Mouse (Mus musculus): Measurements from ENCODE around the gene Atp6v1fnb.

The Atp6v1fnb gene

GRCm38 (mm10) chr6:29463388-29463787 is 7.8 kb upstream of the Atp6v1fnb start:
- in situ Hi-C loops (cut with MboI, MseI), result no loop called here

- in situ Hi-C loops (cut with MboI, MseI), result no loop called here
These were observed 3.5 kb upstream of the Atp6v1fnb start, which contains the start of gene Atp6v1f for GRCm38 (mm10) chr6:29467583-29468354. Atp6v1f (plus strand) TSS chr6:29467718.

GRCm38 (mm10) chr6:29468851-29469250 is 2.4 kb upstream of the Atp6v1fnb start:
- in situ Hi-C loops (cut with MboI, MseI), result no loop called here

- in situ Hi-C loops (cut with MboI, MseI), result no loop called here
These were observed 2.9 kb downstream of the Atp6v1fnb start for GRCm38 (mm10) chr6:29473941-29474691.

DNA sequence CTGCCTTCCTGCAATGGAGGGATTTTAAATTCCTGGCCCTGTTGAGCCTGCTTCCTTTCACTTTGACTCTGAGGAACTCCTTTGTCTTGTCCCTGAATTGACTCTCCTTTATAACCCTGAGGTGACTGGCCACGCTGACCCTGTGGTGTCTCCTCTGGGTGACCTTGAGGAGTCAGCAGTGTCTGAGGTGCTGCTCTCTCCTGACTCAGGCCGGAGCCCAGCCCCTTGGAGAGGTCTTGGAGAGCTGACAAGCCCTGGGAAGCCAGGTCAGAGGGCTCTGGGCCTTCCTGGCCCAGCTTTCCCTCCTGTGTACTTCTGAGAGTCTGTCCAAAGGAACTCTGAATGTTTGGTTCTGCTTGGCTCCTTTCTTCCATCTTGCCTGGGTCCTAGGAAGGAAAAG is 3.5 kb downstream of the Atp6v1fnb start:
- in situ Hi-C loops (cut with MboI, MseI), result no loop called here

DNA sequence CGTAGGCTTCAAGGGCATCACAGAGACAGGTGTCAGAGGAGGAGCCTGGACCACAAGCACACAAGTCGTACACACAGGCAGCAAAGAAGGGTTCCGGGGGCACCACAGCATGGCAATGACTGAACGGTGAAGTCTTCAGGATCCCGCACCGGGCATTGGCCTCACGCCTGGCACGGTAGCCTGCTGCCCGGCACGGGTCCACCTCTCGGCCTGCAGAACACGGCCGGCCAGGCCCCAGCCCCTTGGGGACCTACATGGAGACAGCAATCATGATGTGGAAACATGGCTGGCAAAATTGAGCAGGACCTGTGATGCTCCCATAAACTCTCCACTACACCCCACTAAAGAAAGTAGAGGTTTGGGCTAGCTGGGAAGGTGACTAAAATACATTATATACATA is 11.5 kb downstream of the Atp6v1fnb start:
- in situ Hi-C loops (cut with MboI, MseI), result no loop called here

DNA sequence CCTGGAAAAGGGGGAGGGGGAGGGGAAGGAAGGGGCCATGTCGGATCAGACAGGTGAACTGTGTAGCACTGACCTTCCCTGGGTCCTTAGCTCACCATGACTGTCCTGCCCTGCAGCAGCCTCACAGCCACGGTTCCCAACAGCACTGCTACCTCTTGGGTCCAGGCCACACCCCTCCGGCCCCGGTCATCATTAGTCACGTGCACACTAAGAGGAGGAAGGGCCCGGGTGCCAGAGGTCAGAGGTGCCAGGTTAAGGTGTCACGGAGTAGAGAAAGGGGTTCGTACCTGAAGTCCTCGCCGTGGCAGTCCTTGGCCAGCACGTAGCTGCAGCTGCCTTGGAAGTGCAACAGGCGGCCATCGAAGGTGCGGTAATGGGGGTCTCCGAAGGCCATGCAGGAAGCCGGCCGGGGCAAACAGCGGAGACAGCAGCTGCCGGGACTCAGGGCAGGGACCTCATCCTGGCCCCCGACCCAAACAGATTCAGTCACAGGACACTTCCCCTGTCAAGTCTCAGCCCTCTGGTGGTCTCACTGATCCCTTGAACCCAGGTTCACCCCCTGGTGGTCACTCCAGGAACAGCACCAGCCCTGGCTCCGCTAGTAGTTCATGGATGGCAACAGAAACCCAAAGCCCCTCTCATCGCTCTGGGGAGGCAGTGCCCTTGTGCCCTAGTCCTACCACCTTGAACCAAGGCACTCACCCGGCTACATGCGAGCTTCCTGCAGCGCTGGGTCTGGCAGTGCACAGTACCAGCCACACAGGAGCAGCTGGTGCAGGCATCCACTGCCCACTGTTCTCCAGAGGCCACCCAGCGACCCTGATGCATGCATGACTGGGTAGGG is 13.7 kb downstream of the Atp6v1fnb start:
- in situ Hi-C loops (cut with MboI, MseI), result no loop called here

- in situ Hi-C loops (cut with MboI, MseI), result no loop called here
These were observed 14.7 kb downstream of the Atp6v1fnb start for GRCm38 (mm10) chr6:29485951-29486350.

GRCm38 (mm10) chr6:29494101-29494500 is 22.9 kb downstream of the Atp6v1fnb start:
- in situ Hi-C loops (cut with MboI, MseI), result no loop called here

DNA sequence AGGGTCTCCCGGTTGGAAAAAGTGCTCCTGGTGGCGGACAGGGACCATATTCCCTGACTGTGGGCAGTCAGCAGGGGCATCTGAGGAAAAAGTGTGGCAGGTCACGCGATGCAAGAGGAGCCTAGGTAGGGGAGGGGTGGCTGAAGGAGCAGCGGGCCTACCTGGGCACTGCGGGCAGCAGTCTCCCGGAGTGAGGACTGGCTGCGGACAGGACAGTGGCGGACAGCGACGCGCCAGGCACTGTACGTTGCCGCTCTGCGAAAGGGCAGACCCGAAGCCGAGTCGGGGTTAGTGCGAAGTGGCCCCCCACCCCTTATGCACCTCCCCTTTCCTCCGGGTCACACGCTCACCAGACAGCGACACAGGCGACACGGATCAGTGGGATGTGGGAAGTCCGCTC is 25.0 kb downstream of the Atp6v1fnb start:
- in situ Hi-C loops (cut with MboI, MseI), result no loop called here

- in situ Hi-C loops (cut with MboI, MseI), result no loop called here
These were observed 26.6 kb downstream of the Atp6v1fnb start for GRCm38 (mm10) chr6:29497791-29498190.

- in situ Hi-C loops (cut with MboI, MseI), result no loop called here
These were observed 28.9 kb downstream of the Atp6v1fnb start for GRCm38 (mm10) chr6:29500177-29500576.

GRCm38 (mm10) chr6:29500810-29501209 is 29.6 kb downstream of the Atp6v1fnb start:
- in situ Hi-C loops (cut with MboI, MseI), result no loop called here

DNA sequence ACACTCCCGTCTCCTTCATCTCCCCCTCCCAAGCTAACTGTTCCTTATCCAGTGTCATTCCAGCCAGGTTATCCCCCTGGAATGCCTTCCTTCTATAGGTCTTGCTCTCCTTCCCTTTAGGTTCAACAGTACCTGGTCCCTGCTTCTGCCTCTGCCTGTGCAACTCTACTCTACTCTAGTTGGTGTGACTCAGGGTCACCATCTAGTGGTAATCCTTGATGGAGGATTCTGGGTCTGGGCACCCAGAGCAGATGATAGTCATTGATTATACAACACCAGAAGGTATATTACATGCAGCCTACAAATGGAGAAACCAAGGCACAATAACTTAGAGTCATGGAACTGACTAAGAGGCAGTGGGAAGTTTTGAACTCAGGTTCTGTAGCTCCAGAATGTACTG is 30.4 kb downstream of the Atp6v1fnb start:
- in situ Hi-C loops (cut with MboI, MseI), result no loop called here

DNA sequence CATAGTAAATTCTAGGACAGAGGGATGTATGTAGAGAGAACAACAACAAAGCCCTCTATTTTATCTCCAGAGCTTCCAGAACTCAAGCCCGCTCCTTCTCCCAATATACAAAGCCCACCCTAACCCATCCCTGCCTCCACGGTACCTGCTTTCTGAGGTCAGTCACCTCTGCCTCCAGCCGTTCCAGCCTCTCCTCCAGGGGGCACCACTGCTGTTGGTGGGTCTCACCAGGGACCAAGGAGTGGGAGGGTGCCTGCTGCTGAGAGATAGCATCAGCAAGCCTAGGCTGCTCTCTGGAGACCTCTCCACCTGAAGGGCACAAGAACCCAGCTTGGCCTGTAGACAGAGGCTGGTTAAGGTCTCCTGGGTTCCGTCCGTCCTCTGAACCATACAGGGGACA is 34.3 kb downstream of the Atp6v1fnb start:
- in situ Hi-C loops (cut with MboI, MseI), result no loop called here

GRCm38 (mm10) chr6:29506834-29507233 is 35.6 kb downstream of the Atp6v1fnb start:
- in situ Hi-C loops (cut with MboI, MseI), result no loop called here

DNA sequence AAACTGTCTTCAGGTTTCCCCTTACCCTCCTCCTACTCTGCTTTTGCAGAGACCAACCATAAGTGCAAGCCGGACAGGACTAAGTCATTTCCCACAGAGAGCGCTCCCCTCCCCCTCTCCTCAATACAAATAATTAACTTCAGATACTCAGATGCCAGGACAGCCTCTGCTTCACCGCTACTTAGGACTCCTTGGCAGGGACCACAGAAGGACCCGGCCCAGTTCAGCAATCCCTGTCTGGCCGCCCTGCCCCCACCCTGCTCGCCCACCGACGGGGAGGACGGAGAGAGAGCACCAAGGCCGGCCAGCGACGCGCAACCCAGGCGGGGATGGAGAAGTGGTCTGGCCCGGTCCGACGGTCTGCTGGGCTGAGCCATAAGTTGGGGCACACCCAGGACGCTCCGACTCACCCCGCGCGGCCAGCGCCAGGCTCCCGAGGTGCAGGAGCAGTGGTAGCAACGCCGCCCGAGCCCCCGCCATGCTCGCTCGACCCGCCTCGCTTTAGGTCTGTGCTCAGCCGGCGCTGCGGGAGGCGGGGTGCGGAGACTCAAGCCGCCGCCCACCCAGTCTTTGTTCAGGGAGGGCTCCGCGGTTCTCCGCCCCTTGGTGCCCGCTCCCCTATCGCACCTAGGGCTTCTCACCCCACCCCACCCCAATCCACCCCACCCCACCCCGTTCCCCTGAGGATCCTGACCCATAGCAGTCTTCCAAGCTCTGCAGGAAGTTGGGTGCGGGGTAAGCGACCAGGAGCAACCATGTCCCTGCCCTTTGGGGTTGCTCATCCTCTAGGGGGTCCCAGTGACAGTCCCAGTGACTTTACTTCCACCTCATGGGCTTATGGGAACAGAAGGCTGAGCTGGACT is 36.4 kb downstream of the Atp6v1fnb start, which contains the start of gene Kcp:
TSS of gene Kcp (minus strand) at position 506 of the 863 bp plus-strand sequence.
- in situ Hi-C loops (cut with MboI, MseI), result no loop called here

- in situ Hi-C loops (cut with MboI, MseI), result no loop called here
These were observed 37.8 kb downstream of the Atp6v1fnb start for GRCm38 (mm10) chr6:29509086-29509485.

DNA sequence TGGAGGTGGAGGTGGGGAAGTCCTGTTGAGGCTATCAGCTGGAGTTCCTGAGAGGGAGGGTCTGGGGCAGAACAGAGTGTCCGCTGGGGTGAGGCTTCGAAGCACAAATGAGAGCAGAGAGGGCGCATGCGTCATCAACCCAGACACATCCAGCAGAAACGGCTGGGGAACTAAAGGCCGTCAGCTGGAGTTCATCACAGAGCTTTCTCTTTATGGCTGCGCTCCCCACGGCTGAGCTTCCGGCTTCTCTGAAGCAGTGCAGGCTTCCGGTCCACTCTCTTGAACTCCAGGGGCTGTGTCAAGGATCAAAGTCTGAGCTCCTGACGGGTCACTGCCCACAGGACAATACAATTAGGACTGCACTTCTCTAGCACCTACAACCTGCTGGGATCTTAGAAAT is 42.0 kb downstream of the Atp6v1fnb start:
- in situ Hi-C loops (cut with MboI, MseI), result no loop called here

- in situ Hi-C loops (cut with MboI, MseI), result no loop called here
These were observed 45.9 kb downstream of the Atp6v1fnb start for GRCm38 (mm10) chr6:29517139-29517538.
